Mouse (Mus musculus): ENCODE measurements around the gene Camkmt. TPM values are rescaled to one million over a fixed set of nuclear protein-coding genes. Genes with fewer than 3 reads are reported as not detected.

Camkmt gene
- polyA plus RNA-seq, 1 experiment, result 3.3 TPM

- Histone ChIP-seq H3K4me3 (ENCODE audit: extremely low read depth, insufficient read depth, insufficient read length) (no peak overlapping the region), H3K27me3 (ENCODE audit: control insufficient read depth, insufficient read depth, low read length) (no peaks in the 10 kb centered on the region), H3K36me3 (ENCODE audit: control insufficient read depth, insufficient read depth, low read length) (no peaks in the 10 kb centered on the region), H3K27ac (ENCODE audit: insufficient read depth, low read length) (no peak overlapping the region), H3K4me1 (ENCODE audit: control insufficient read depth, insufficient read depth, insufficient read length) (no peaks in the 10 kb centered on the region)
- DNase-seq (ENCODE audit: low read depth in 1 of 2, low spot score in 2 of 2), result no peak
- WGBS, result 94% methylated on average over 8 of the region's 8 CpGs
- no peak for TF ChIP-seq POLR2A (IDR thresholded peaks at IDR 0.05; ENCODE audit: low read depth, low read length)
- TF ChIP-seq CTCF (IDR thresholded peaks at IDR 0.05; ENCODE audit: extremely low read depth, insufficient read depth, insufficient read length, insufficient replicate concordance), result no peak
Observed at GRCm38 (mm10) chr17:85159526-85159925, 69.2 kb downstream of the Camkmt start.

GRCm38 (mm10) chr17:85160786-85161185, 70.4 kb downstream of the Camkmt start:
- Histone ChIP-seq H3K36me3 (ENCODE audit: control insufficient read depth, insufficient read depth, low read length) (no peaks in the 10 kb centered on the region), H3K4me1 (ENCODE audit: control insufficient read depth, insufficient read depth, insufficient read length) (no peaks in the 10 kb centered on the region), H3K4me3 (ENCODE audit: extremely low read depth, insufficient read depth, insufficient read length) (no peak overlapping the region), H3K27ac (ENCODE audit: insufficient read depth, low read length) (no peak overlapping the region), H3K27me3 (ENCODE audit: control insufficient read depth, insufficient read depth, low read length) (no peaks in the 10 kb centered on the region)
- WGBS, result 91% methylated on average over 8 of the region's 8 CpGs
- TF ChIP-seq CTCF (IDR thresholded peaks at IDR 0.05; ENCODE audit: extremely low read depth, insufficient read depth, insufficient read length, insufficient replicate concordance), result no peak
- TF ChIP-seq POLR2A (IDR thresholded peaks at IDR 0.05; ENCODE audit: low read depth, low read length), result no peak
- DNase-seq (ENCODE audit: low read depth in 1 of 2, low spot score in 2 of 2), result no peak

- 88% methylated on average over 7 of the region's 7 CpGs for WGBS
Observed at GRCm38 (mm10) chr17:85162569-85163271, 72.4 kb downstream of the Camkmt start.

GRCm38 (mm10) chr17:85163272-85163610, 72.9 kb downstream of the Camkmt start:
- DNase-seq (ENCODE audit: low read depth in 1 of 2, low spot score in 2 of 2), result no peak
- Histone ChIP-seq H3K27me3 (ENCODE audit: control insufficient read depth, insufficient read depth, low read length) (no peaks in the 10 kb centered on the region), H3K4me1 (ENCODE audit: control insufficient read depth, insufficient read depth, insufficient read length) (no peaks in the 10 kb centered on the region), H3K36me3 (ENCODE audit: control insufficient read depth, insufficient read depth, low read length) (no peaks in the 10 kb centered on the region), H3K4me3 (ENCODE audit: extremely low read depth, insufficient read depth, insufficient read length) (no peak overlapping the region), H3K27ac (ENCODE audit: insufficient read depth, low read length) (no peak overlapping the region)
- 88% methylated on average over 4 of the region's 4 CpGs for WGBS
- TF ChIP-seq POLR2A (IDR thresholded peaks at IDR 0.05; ENCODE audit: low read depth, low read length), result no peak
- no peak for TF ChIP-seq CTCF (IDR thresholded peaks at IDR 0.05; ENCODE audit: extremely low read depth, insufficient read depth, insufficient read length, insufficient replicate concordance)

More at GRCm38 (mm10) chr17:85162569-85163271, 72.4 kb downstream of the Camkmt start:
- no peak for DNase-seq (ENCODE audit: low read depth in 1 of 2, low spot score in 2 of 2)
- no peak overlapping the region for H3K27ac ChIP-seq (ENCODE audit: insufficient read depth, low read length)
- no peaks in the 10 kb centered on the region for H3K36me3 ChIP-seq (ENCODE audit: control insufficient read depth, insufficient read depth, low read length)
- no peaks in the 10 kb centered on the region for H3K27me3 ChIP-seq (ENCODE audit: control insufficient read depth, insufficient read depth, low read length)
- TF ChIP-seq POLR2A (IDR thresholded peaks at IDR 0.05; ENCODE audit: low read depth, low read length) (no peak), CTCF (IDR thresholded peaks at IDR 0.05; ENCODE audit: extremely low read depth, insufficient read depth, insufficient read length, insufficient replicate concordance) (no peak)
- no peaks in the 10 kb centered on the region for H3K4me1 ChIP-seq (ENCODE audit: control insufficient read depth, insufficient read depth, insufficient read length)
- H3K4me3 ChIP-seq (ENCODE audit: extremely low read depth, insufficient read depth, insufficient read length), result no peak overlapping the region

- H3K27ac ChIP-seq (ENCODE audit: insufficient read depth, low read length), result no peak overlapping the region
- 96% methylated on average over 2 of the region's 2 CpGs for WGBS
Observed at GRCm38 (mm10) chr17:85168761-85169160, 78.4 kb downstream of the Camkmt start.

GRCm38 (mm10) chr17:85170541-85171255, 80.3 kb downstream of the Camkmt start:
- WGBS, result 65% methylated on average over 10 of the region's 10 CpGs
- no peaks in the 10 kb centered on the region for H3K4me1 ChIP-seq (ENCODE audit: control insufficient read depth, insufficient read depth, insufficient read length)
- no peak overlapping the region for H3K4me3 ChIP-seq (ENCODE audit: extremely low read depth, insufficient read depth, insufficient read length)
- H3K36me3 ChIP-seq (ENCODE audit: control insufficient read depth, insufficient read depth, low read length), result no peaks in the 10 kb centered on the region
- DNase-seq (ENCODE audit: low read depth in 1 of 2, low spot score in 2 of 2), result peak in 1 of 2 experiments; percentile 3
- H3K27me3 ChIP-seq (ENCODE audit: control insufficient read depth, insufficient read depth, low read length), result no peaks in the 10 kb centered on the region
- H3K27ac ChIP-seq (ENCODE audit: insufficient read depth, low read length), result no peak overlapping the region
- TF ChIP-seq POLR2A (IDR thresholded peaks at IDR 0.05; ENCODE audit: low read depth, low read length), result no peak

More at GRCm38 (mm10) chr17:85168761-85169160, 78.4 kb downstream of the Camkmt start:
- TF ChIP-seq POLR2A (IDR thresholded peaks at IDR 0.05; ENCODE audit: low read depth, low read length) (no peak), CTCF (IDR thresholded peaks at IDR 0.05; ENCODE audit: extremely low read depth, insufficient read depth, insufficient read length, insufficient replicate concordance) (no peak)
- Histone ChIP-seq H3K4me1 (ENCODE audit: control insufficient read depth, insufficient read depth, insufficient read length) (no peaks in the 10 kb centered on the region), H3K4me3 (ENCODE audit: extremely low read depth, insufficient read depth, insufficient read length) (no peak overlapping the region), H3K27me3 (ENCODE audit: control insufficient read depth, insufficient read depth, low read length) (no peaks in the 10 kb centered on the region), H3K36me3 (ENCODE audit: control insufficient read depth, insufficient read depth, low read length) (no peaks in the 10 kb centered on the region)
- DNase-seq (ENCODE audit: low read depth in 1 of 2, low spot score in 2 of 2), result no peak

- 84% methylated on average over 4 of the region's 4 CpGs for WGBS
Observed at GRCm38 (mm10) chr17:85171951-85172350, 81.6 kb downstream of the Camkmt start.

More at GRCm38 (mm10) chr17:85171951-85172350, 81.6 kb downstream of the Camkmt start:
- Histone ChIP-seq H3K4me3 (ENCODE audit: extremely low read depth, insufficient read depth, insufficient read length) (no peak overlapping the region), H3K36me3 (ENCODE audit: control insufficient read depth, insufficient read depth, low read length) (no peaks in the 10 kb centered on the region), H3K4me1 (ENCODE audit: control insufficient read depth, insufficient read depth, insufficient read length) (no peaks in the 10 kb centered on the region), H3K27ac (ENCODE audit: insufficient read depth, low read length) (no peak overlapping the region), H3K27me3 (ENCODE audit: control insufficient read depth, insufficient read depth, low read length) (no peaks in the 10 kb centered on the region)
- TF ChIP-seq CTCF (IDR thresholded peaks at IDR 0.05; ENCODE audit: extremely low read depth, insufficient read depth, insufficient read length, insufficient replicate concordance) (no peak), POLR2A (IDR thresholded peaks at IDR 0.05; ENCODE audit: low read depth, low read length) (no peak)
- no peak for DNase-seq (ENCODE audit: low read depth in 1 of 2, low spot score in 2 of 2)
